Mouse (Mus musculus): ENCODE measurements around the gene Ninj2.

- TF ChIP-seq CTCF (IDR thresholded peaks at IDR 0.05; ENCODE audit: low read depth, low read length) (no peak), GATA1 (IDR thresholded peaks at IDR 0.05; ENCODE audit: borderline replicate concordance, low read length) (no peak), POLR2AphosphoS5 (IDR thresholded peaks at IDR 0.05; ENCODE audit: insufficient replicate concordance, low read depth, low read length) (no peak), TAL1 (conservative IDR thresholded peaks at IDR 0.05; ENCODE audit: low read depth, low read length) (no peak)
Observed at GRCm38 (mm10) chr6:120222669-120223068, 129.5 kb downstream of the Ninj2 start.

Data from G1E (cell line).